Mouse (Mus musculus): ENCODE measurements around the gene Otud5. TPM values are rescaled to one million over a fixed set of nuclear protein-coding genes. Genes with fewer than 3 reads are reported as not detected.
A peak's percentile ranks its signal among the peaks of the same experiment; 100 is the strongest.

The Otud5 gene
- total and polyA plus RNA-seq, 2 experiments from 2014 or later: 14.4 to 25.7 TPM

DNA sequence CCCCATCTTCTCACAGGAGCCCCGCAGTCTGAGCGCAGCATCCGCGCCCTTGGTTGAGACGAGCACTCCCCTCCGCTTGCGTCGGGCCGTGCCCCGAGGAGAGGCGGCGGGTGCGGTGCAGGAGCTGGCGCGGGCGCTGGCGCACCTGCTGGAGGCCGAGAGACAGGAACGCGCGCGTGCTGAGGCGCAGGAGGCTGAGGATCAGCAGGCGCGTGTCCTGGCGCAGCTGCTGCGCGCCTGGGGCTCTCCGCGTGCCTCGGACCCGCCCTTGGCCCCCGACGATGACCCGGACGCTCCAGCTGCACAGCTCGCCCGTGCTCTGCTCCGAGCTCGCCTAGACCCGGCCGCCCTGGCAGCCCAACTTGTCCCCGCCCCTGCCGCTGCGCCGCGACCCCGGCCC lies 80.9 kb downstream of the Otud5 start:
- Histone ChIP-seq H3K4me1 (ENCODE audit: control insufficient read depth, insufficient read depth) (no peaks in the 10 kb centered on the region), H3K9me3 (replicated peaks; ENCODE audit: control insufficient read depth, low read length) (no peaks in the 10 kb centered on the region), H3K36me3 (replicated peaks; ENCODE audit: control insufficient read depth, insufficient read depth, low read length) (no peaks in the 10 kb centered on the region), H3K27me3 (ENCODE audit: control insufficient read depth, insufficient read depth, low read length) (peaks cover 57% of the 10 kb centered on the region), H3K27ac (ENCODE audit: low read depth) (no peak overlapping the region), H3K4me2 (ENCODE audit: low read depth, low read length) (peak overlapping the region; percentile 48), H3K9ac (replicated peaks; ENCODE audit: low read depth, low read length) (no peak overlapping the region), H3K4me3 (ENCODE audit: low read depth, low read length) (peak overlapping the region; percentile 33)
- no peak for ATAC-seq (ENCODE audit: insufficient read depth, low read depth)
- TF ChIP-seq EP300 (IDR thresholded peaks at IDR 0.05; ENCODE audit: low read depth): no peak
- TF ChIP-seq CTCF (IDR thresholded peaks at IDR 0.05; ENCODE audit: low read depth): no peak
- WGBS: 7% methylated on average over 34 of the region's 48 CpGs
- no peak for DNase-seq (ENCODE audit: low spot score)

MicroRNA genes within 50 kb of the gene (microRNA counts, 519-probe panel; counts per million panel counts)
- microRNA mmu-miR-1198: 2,320 counts per million, percentile 22 among the panel's probes with 10 or more counts

Small RNA genes lying within 50 kb of the gene (microRNA-seq; reads per million reads assigned to microRNA genes)
- gene Mir1198: 28.9 reads per million, percentile 41 among the genes with 10 or more reads in this experiment

Other genes with a start within 250 kb of the Otud5 start
- gene Ccdc22, start 235.8 kb upstream of the Otud5 start, total RNA-seq (2014; rRNA removed; ENCODE audit: low replicate concordance): 25.6 and 27.8 TPM in 2 replicates
- gene Ccdc22, start 235.8 kb upstream of the Otud5 start, polyA plus RNA-seq (2015; fragmentation: Nextera tagmentation; extraction: Ambion mirVana): 12.5 and 13.9 TPM in 2 replicates
- 0.12 TPM in 1 of 2 replicates, not detected in the other for gene Cacna1f, start 234.3 kb upstream of the Otud5 start, total RNA-seq (2014; rRNA removed; ENCODE audit: low replicate concordance)
- not detected in 2 replicates for gene Cacna1f, start 234.3 kb upstream of the Otud5 start, polyA plus RNA-seq (2015; fragmentation: Nextera tagmentation; extraction: Ambion mirVana)
- 1.6 TPM in 1 of 2 replicates, not detected in the other for gene Syp, start 202.9 kb upstream of the Otud5 start, total RNA-seq (2014; rRNA removed; ENCODE audit: low replicate concordance)
- 0.27 and 0.51 TPM in 2 replicates for gene Syp, start 202.9 kb upstream of the Otud5 start, polyA plus RNA-seq (2015; fragmentation: Nextera tagmentation; extraction: Ambion mirVana)
- 9.2 and 15.7 TPM in 2 replicates for gene Prickle3, start 184.1 kb upstream of the Otud5 start, total RNA-seq (2014; rRNA removed; ENCODE audit: low replicate concordance)
- 7.9 and 8.1 TPM in 2 replicates for gene Prickle3, start 184.1 kb upstream of the Otud5 start, polyA plus RNA-seq (2015; fragmentation: Nextera tagmentation; extraction: Ambion mirVana)
- gene Plp2, start 170.0 kb upstream of the Otud5 start, total RNA-seq (2014; rRNA removed; ENCODE audit: low replicate concordance): 134 and 184 TPM in 2 replicates
- 91.1 and 95.7 TPM in 2 replicates for gene Plp2, start 170.0 kb upstream of the Otud5 start, polyA plus RNA-seq (2015; fragmentation: Nextera tagmentation; extraction: Ambion mirVana)
- 1.1 and 2.0 TPM in 2 replicates for gene Magix, start 160.1 kb upstream of the Otud5 start, total RNA-seq (2014; rRNA removed; ENCODE audit: low replicate concordance)
- 1.5 and 1.8 TPM in 2 replicates for gene Magix, start 160.1 kb upstream of the Otud5 start, polyA plus RNA-seq (2015; fragmentation: Nextera tagmentation; extraction: Ambion mirVana)
- 2.8 and 9.9 TPM in 2 replicates for gene Gpkow, start 144.2 kb upstream of the Otud5 start, total RNA-seq (2014; rRNA removed; ENCODE audit: low replicate concordance)
- gene Gpkow, start 144.2 kb upstream of the Otud5 start, polyA plus RNA-seq (2015; fragmentation: Nextera tagmentation; extraction: Ambion mirVana): 21.3 and 22.7 TPM in 2 replicates
- 24.2 and 52.7 TPM in 2 replicates for gene Wdr45, start 127.0 kb upstream of the Otud5 start, total RNA-seq (2014; rRNA removed; ENCODE audit: low replicate concordance)
- gene Wdr45, start 127.0 kb upstream of the Otud5 start, polyA plus RNA-seq (2015; fragmentation: Nextera tagmentation; extraction: Ambion mirVana): 27.1 and 29.2 TPM in 2 replicates
- 3.1 TPM in 1 of 2 replicates, not detected in the other for gene Gm45208, start 119.1 kb upstream of the Otud5 start, total RNA-seq (2014; rRNA removed; ENCODE audit: low replicate concordance)
- not detected in 2 replicates for gene Gm45208, start 119.1 kb upstream of the Otud5 start, polyA plus RNA-seq (2015; fragmentation: Nextera tagmentation; extraction: Ambion mirVana)
- 12.6 and 22.6 TPM in 2 replicates for gene Praf2, start 112.9 kb upstream of the Otud5 start, total RNA-seq (2014; rRNA removed; ENCODE audit: low replicate concordance)
- gene Praf2, start 112.9 kb upstream of the Otud5 start, polyA plus RNA-seq (2015; fragmentation: Nextera tagmentation; extraction: Ambion mirVana): 11.0 and 13.6 TPM in 2 replicates
- gene Ccdc120, start 90.5 kb upstream of the Otud5 start, total RNA-seq (2014; rRNA removed; ENCODE audit: low replicate concordance): 0.92 and 5.8 TPM in 2 replicates
- 1.8 and 2.2 TPM in 2 replicates for gene Ccdc120, start 90.5 kb upstream of the Otud5 start, polyA plus RNA-seq (2015; fragmentation: Nextera tagmentation; extraction: Ambion mirVana)
- gene Tfe3, start 78.8 kb upstream of the Otud5 start, total RNA-seq (2014; rRNA removed; ENCODE audit: low replicate concordance): 8.4 and 17.3 TPM in 2 replicates
- 11.5 and 11.6 TPM in 2 replicates for gene Tfe3, start 78.8 kb upstream of the Otud5 start, polyA plus RNA-seq (2015; fragmentation: Nextera tagmentation; extraction: Ambion mirVana)
- gene Gripap1, start 51.6 kb upstream of the Otud5 start, total RNA-seq (2014; rRNA removed; ENCODE audit: low replicate concordance): 2.4 and 6.8 TPM in 2 replicates
- 17.5 and 19.3 TPM in 2 replicates for gene Gripap1, start 51.6 kb upstream of the Otud5 start, polyA plus RNA-seq (2015; fragmentation: Nextera tagmentation; extraction: Ambion mirVana)
- 0.08 and 0.23 TPM in 2 replicates for gene Kcnd1, start 19.1 kb upstream of the Otud5 start, total RNA-seq (2014; rRNA removed; ENCODE audit: low replicate concordance)
- 0.20 and 0.22 TPM in 2 replicates for gene Kcnd1, start 19.1 kb upstream of the Otud5 start, polyA plus RNA-seq (2015; fragmentation: Nextera tagmentation; extraction: Ambion mirVana)
- 3.1 and 15.9 TPM in 2 replicates for gene Pim2, start 36.9 kb downstream of the Otud5 start, total RNA-seq (2014; rRNA removed; ENCODE audit: low replicate concordance)
- gene Pim2, start 36.9 kb downstream of the Otud5 start, polyA plus RNA-seq (2015; fragmentation: Nextera tagmentation; extraction: Ambion mirVana): 2.3 and 2.4 TPM in 2 replicates
- gene Slc35a2, start 42.7 kb downstream of the Otud5 start, total RNA-seq (2014; rRNA removed; ENCODE audit: low replicate concordance): 19.7 and 30.8 TPM in 2 replicates
- gene Slc35a2, start 42.7 kb downstream of the Otud5 start, polyA plus RNA-seq (2015; fragmentation: Nextera tagmentation; extraction: Ambion mirVana): 19.3 and 20.9 TPM in 2 replicates
- 44.5 and 63.0 TPM in 2 replicates for gene Pqbp1, start 57.9 kb downstream of the Otud5 start, total RNA-seq (2014; rRNA removed; ENCODE audit: low replicate concordance)
- gene Pqbp1, start 57.9 kb downstream of the Otud5 start, polyA plus RNA-seq (2015; fragmentation: Nextera tagmentation; extraction: Ambion mirVana): 55.6 and 57.6 TPM in 2 replicates
- gene Timm17b, start 58.0 kb downstream of the Otud5 start, total RNA-seq (2014; rRNA removed; ENCODE audit: low replicate concordance): 37.7 and 46.4 TPM in 2 replicates
- 91.3 and 99.7 TPM in 2 replicates for gene Timm17b, start 58.0 kb downstream of the Otud5 start, polyA plus RNA-seq (2015; fragmentation: Nextera tagmentation; extraction: Ambion mirVana)
- not detected in 2 replicates for gene Gm10491, start 66.5 kb downstream of the Otud5 start, total RNA-seq (2014; rRNA removed; ENCODE audit: low replicate concordance)
- not detected in 2 replicates for gene Gm10491, start 66.5 kb downstream of the Otud5 start, polyA plus RNA-seq (2015; fragmentation: Nextera tagmentation; extraction: Ambion mirVana)
- not detected in 2 replicates for gene Gm10490, start 68.2 kb downstream of the Otud5 start, total RNA-seq (2014; rRNA removed; ENCODE audit: low replicate concordance)
- gene Gm10490, start 68.2 kb downstream of the Otud5 start, polyA plus RNA-seq (2015; fragmentation: Nextera tagmentation; extraction: Ambion mirVana): not detected in 2 replicates
- gene Pcsk1n, start 78.5 kb downstream of the Otud5 start, total RNA-seq (2014; rRNA removed; ENCODE audit: low replicate concordance): not detected in 2 replicates
- gene Pcsk1n, start 78.5 kb downstream of the Otud5 start, polyA plus RNA-seq (2015; fragmentation: Nextera tagmentation; extraction: Ambion mirVana): 0.05 and 0.33 TPM in 2 replicates
- not detected in 2 replicates for gene Eras, start 87.2 kb downstream of the Otud5 start, total RNA-seq (2014; rRNA removed; ENCODE audit: low replicate concordance)
- gene Eras, start 87.2 kb downstream of the Otud5 start, polyA plus RNA-seq (2015; fragmentation: Nextera tagmentation; extraction: Ambion mirVana): not detected in 2 replicates
- gene Hdac6, start 106.5 kb downstream of the Otud5 start, total RNA-seq (2014; rRNA removed; ENCODE audit: low replicate concordance): 28.6 and 37.2 TPM in 2 replicates
- gene Hdac6, start 106.5 kb downstream of the Otud5 start, polyA plus RNA-seq (2015; fragmentation: Nextera tagmentation; extraction: Ambion mirVana): 16.2 and 18.4 TPM in 2 replicates
- 0.19 TPM in 1 of 2 replicates, not detected in the other for gene Gata1, start 136.7 kb downstream of the Otud5 start, total RNA-seq (2014; rRNA removed; ENCODE audit: low replicate concordance)
- 0.14 and 0.20 TPM in 2 replicates for gene Gata1, start 136.7 kb downstream of the Otud5 start, polyA plus RNA-seq (2015; fragmentation: Nextera tagmentation; extraction: Ambion mirVana)
- not detected in 2 replicates for gene Glod5, start 177.1 kb downstream of the Otud5 start, total RNA-seq (2014; rRNA removed; ENCODE audit: low replicate concordance)
- 0.55 TPM in 2 replicates for gene Glod5, start 177.1 kb downstream of the Otud5 start, polyA plus RNA-seq (2015; fragmentation: Nextera tagmentation; extraction: Ambion mirVana)
- 15.7 and 15.9 TPM in 2 replicates for gene Suv39h1, start 233.4 kb downstream of the Otud5 start, total RNA-seq (2014; rRNA removed; ENCODE audit: low replicate concordance)
- gene Suv39h1, start 233.4 kb downstream of the Otud5 start, polyA plus RNA-seq (2015; fragmentation: Nextera tagmentation; extraction: Ambion mirVana): 8.2 and 8.6 TPM in 2 replicates
- gene Was, start 249.1 kb downstream of the Otud5 start, total RNA-seq (2014; rRNA removed; ENCODE audit: low replicate concordance): 0.31 TPM in 1 of 2 replicates, not detected in the other
- 0.22 and 0.25 TPM in 2 replicates for gene Was, start 249.1 kb downstream of the Otud5 start, polyA plus RNA-seq (2015; fragmentation: Nextera tagmentation; extraction: Ambion mirVana)